Mouse (Mus musculus): ENCODE data around the gene Atf6.

- TF ChIP-seq CTCF (IDR thresholded peaks at IDR 0.05; ENCODE audit: insufficient read depth, low read depth, low read length), result no peak
- no peak for TF ChIP-seq POLR2A (IDR thresholded peaks at IDR 0.05; ENCODE audit: insufficient read depth, low read depth, low read length)
Observed at GRCm38 (mm10) chr1:170766997-170767396, 100.6 kb downstream of the Atf6 start.

Measured in olfactory bulb, adult 2 months (tissue).